Mouse (Mus musculus) heart, embryonic 15.5 days (tissue): ENCODE measurements at regions not wholly inside any gene's neighbourhood (a gene's known extent, or its start where the extent isn't known, plus 50 kb on each side); places are given as distances from the start of the nearest gene placed in this dataset.

Experiments
- ATAC-seq: fragments of 200-750 bp; cut with Nextera tagmentation; replicated peaks from 2 replicates; pipeline ENCODE4 v1.8.0; 2017; ENCODE audit warnings: low read depth, moderate TSS enrichment; ENCODE audit not compliant: insufficient number of reproducible peaks, insufficient read depth, low FRiP score
- H3K27ac ChIP-seq: fragments of 300-500 bp; sonication (generic); 2 replicates; pipeline ENCODE4 v1.5.1; 2015; ENCODE audit warnings: mild to moderate bottlenecking, inconsistent platforms
- H3K27me3 ChIP-seq: fragments of 300-500 bp; sonication (generic); 2 replicates; pipeline ENCODE4 v1.6.1; 2015; ENCODE audit warnings: inconsistent platforms
- H3K36me3 ChIP-seq: fragments of 300-500 bp; sonication (generic); 2 replicates; pipeline ENCODE4 v1.6.1; 2015; ENCODE audit warnings: mild to moderate bottlenecking, inconsistent platforms
- H3K4me1 ChIP-seq: fragments of 300-500 bp; sonication (generic); replicated peaks from 2 replicates; pipeline ENCODE4 v1.6.1; 2015; ENCODE audit warnings: inconsistent platforms
- H3K4me2 ChIP-seq: fragments of 300-500 bp; sonication (generic); 2 replicates; pipeline ENCODE4 v1.6.1; 2015; ENCODE audit warnings: inconsistent platforms, mild to moderate bottlenecking, moderate library complexity
- H3K4me3 ChIP-seq: fragments of 300-500 bp; sonication (generic); 2 replicates; pipeline ENCODE4 v1.5.1; 2015; ENCODE audit warnings: mild to moderate bottlenecking, inconsistent platforms
- H3K9ac ChIP-seq: fragments of 300-500 bp; sonication (generic); 2 replicates; pipeline ENCODE4 v1.6.1; 2015; ENCODE audit warnings: mild to moderate bottlenecking, inconsistent platforms
- H3K9me3 ChIP-seq: fragments of 300-500 bp; sonication (generic); replicated peaks from 2 replicates; pipeline ENCODE4 v1.6.1; 2016; ENCODE audit warnings: inconsistent platforms
- WGBS: fragments of 180-500 bp; shearing (Covaris S2); methylation state at CpG from one replicate; pipeline ENCODE4 v1.1.7; 2015; ENCODE audit warnings: mixed read lengths; 5-methylcytosine and 5-hydroxymethylcytosine counted together

DNA sequence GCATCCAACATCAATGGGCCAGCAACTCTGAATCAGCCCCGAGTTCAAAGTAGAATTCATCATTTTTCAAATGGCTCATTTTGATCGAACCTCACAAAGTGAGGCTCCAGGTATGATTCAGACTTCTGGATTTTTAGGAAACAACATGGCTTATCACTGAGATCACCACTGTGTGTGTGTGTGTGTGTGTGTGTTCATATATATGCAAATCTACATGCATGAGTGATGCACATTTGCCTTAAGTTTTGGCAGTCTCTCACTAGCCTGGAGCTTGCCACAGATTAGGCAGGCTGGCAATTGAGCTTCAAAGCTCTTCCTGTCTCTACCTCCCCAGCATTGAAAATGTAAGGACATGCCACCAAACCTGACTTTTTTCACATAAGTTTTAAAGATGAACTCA lies 195.1 kb upstream of the Mindy3 start:
- no peak overlapping the region for H3K4me2 ChIP-seq
- whole genome bisulfite sequencing: 81% methylated on average over 2 of the region's 2 CpGs
- H3K27me3 ChIP-seq: no peaks in the 10 kb centered on the region
- no peaks in the 10 kb centered on the region for H3K4me1 ChIP-seq
- no peaks in the 10 kb centered on the region for H3K36me3 ChIP-seq
- H3K4me3 ChIP-seq: no peak overlapping the region
- no peak for ATAC-seq
- H3K9me3 ChIP-seq: no peaks in the 10 kb centered on the region
- no peak overlapping the region for H3K27ac ChIP-seq
- no peak overlapping the region for H3K9ac ChIP-seq

DNA sequence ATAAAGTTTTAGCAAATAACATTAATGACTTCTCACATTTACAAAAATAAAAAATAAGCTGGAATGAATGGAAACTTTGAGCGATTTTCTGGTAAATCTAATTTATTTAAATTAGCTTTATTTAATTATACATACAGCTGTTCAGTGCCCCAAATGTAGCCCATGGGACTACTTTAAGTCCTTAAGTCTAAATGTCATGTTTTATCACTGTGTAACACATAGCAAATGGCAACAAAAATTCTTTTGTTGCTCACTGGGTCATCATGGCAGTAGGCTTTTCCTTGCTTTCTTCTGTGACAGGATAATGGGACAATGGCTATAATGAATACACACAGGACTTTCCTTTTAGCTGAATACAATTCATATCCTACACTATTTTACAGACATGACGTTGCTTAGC lies 194.6 kb upstream of the Mindy3 start:
- H3K36me3 ChIP-seq: no peaks in the 10 kb centered on the region

DNA sequence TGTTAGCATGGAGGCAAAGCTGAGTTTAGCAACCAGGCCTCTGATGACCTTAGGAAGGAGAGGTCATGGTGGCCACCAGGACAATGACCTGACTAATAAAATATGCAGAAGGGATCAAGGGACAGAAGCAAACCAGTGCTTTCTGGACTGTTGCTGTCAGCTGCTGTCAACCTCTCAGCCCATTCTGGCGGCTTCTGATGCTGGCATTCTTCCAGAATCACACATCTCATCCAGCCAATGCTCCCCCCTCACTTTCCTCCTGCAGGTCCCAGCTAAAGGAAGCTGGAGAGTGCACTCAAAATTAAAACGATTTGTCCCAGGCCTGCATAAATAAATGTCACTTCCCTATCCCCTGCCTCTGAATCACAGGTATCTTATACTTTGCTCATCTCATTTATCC lies 163.3 kb upstream of the Mindy3 start:
- 15% methylated on average over 2 of the region's 2 CpGs for WGBS
- Histone ChIP-seq H3K9ac (no peak overlapping the region), H3K4me3 (no peak overlapping the region), H3K36me3 (no peaks in the 10 kb centered on the region), H3K4me1 (peaks cover 6% of the 10 kb centered on the region; the same call in 1 of the 2 replicates), H3K27ac (no peak overlapping the region), H3K9me3 (no peaks in the 10 kb centered on the region), H3K27me3 (no peaks in the 10 kb centered on the region), H3K4me2 (no peak overlapping the region)
- 0 out of 2 replicates have a peak, but pooled peaks have one; percentile 47 for ATAC-seq

More for the DNA sequence above, 194.6 kb upstream of the Mindy3 start:
- H3K4me2 ChIP-seq: no peak overlapping the region
- H3K4me3 ChIP-seq: no peak overlapping the region
- H3K27me3 ChIP-seq: no peaks in the 10 kb centered on the region
- no peaks in the 10 kb centered on the region for H3K9me3 ChIP-seq
- 64% methylated on average over 2 of the region's 2 CpGs for WGBS
- no peaks in the 10 kb centered on the region for H3K4me1 ChIP-seq
- ATAC-seq: no peak
- no peak overlapping the region for H3K9ac ChIP-seq
- H3K27ac ChIP-seq: no peak overlapping the region

DNA sequence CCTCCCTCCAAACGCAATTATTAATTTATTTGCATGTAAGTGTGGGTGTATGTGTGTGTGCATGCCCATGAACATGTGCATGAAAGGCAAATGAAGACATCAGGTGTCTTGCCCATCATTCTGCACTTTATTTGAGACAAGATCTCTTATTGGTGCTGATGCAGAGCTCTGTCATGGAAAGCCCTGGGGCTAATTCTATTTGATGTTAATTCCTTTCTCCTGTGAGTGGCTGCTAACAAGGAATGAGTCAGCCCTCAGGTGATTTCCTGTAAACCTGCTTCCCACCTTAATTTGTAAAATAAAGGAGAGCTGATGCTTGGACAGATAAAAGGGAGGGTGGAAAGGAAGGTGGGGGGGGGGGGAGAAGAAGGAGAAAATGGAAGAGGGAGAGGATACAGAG lies 138.5 kb upstream of the Mindy3 start:
- Histone ChIP-seq H3K27ac (no peak overlapping the region), H3K4me1 (no peaks in the 10 kb centered on the region), H3K4me2 (no peak overlapping the region), H3K36me3 (no peaks in the 10 kb centered on the region), H3K9me3 (no peaks in the 10 kb centered on the region), H3K9ac (no peak overlapping the region), H3K27me3 (no peaks in the 10 kb centered on the region), H3K4me3 (no peak overlapping the region)
- ATAC-seq: no peak
- WGBS: 50% methylated on average over 1 of the region's 1 CpGs

DNA sequence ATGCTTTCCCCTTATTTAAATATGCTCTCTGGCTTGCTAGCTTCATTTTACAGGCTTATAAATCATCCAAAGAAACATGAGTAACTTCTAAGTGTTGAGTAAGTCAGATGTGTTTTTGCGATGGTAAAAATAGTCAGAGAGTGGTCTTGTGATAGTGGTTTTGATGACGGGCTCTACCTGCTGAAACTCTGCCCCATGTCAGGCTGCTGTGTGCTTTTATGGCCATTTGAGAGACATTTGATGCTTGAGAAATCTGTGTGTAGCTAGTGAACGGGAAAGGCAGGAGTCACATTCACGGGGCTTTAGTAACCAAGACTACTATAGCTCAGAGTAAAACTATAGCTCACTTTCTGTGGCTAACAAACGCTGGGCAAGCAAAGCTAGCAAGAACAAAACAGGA lies 103.1 kb upstream of the Mindy3 start:
- Histone ChIP-seq H3K9ac (no peak overlapping the region), H3K27ac (no peak overlapping the region), H3K4me1 (no peaks in the 10 kb centered on the region), H3K27me3 (no peaks in the 10 kb centered on the region), H3K4me2 (no peak overlapping the region), H3K9me3 (no peaks in the 10 kb centered on the region), H3K4me3 (no peak overlapping the region), H3K36me3 (no peaks in the 10 kb centered on the region)
- ATAC-seq: no peak
- 63% methylated on average over 5 of the region's 5 CpGs for WGBS

DNA sequence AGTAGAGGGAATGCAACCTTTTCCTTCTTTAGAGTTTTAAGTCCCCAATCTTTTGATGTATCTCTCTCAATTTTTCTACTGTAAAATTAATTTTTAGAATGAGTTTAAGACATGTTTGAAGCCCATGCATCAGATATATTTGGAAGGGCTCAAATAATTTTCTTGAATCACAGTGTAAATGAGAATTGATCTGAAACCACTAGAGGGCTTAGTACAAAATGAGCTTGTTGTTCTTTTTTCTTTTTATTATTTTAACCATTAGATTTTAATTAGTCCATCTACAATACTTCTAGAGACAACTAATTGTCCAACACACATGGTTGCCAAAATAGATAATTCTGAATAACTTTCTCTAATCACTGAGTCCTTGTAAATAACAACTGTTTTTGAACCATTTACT lies 102.5 kb upstream of the Mindy3 start:
- Histone ChIP-seq H3K27ac (no peak overlapping the region), H3K27me3 (no peaks in the 10 kb centered on the region), H3K4me3 (no peak overlapping the region), H3K4me2 (no peak overlapping the region), H3K36me3 (no peaks in the 10 kb centered on the region), H3K4me1 (no peaks in the 10 kb centered on the region), H3K9ac (no peak overlapping the region), H3K9me3 (no peaks in the 10 kb centered on the region)
- ATAC-seq: no peak

DNA sequence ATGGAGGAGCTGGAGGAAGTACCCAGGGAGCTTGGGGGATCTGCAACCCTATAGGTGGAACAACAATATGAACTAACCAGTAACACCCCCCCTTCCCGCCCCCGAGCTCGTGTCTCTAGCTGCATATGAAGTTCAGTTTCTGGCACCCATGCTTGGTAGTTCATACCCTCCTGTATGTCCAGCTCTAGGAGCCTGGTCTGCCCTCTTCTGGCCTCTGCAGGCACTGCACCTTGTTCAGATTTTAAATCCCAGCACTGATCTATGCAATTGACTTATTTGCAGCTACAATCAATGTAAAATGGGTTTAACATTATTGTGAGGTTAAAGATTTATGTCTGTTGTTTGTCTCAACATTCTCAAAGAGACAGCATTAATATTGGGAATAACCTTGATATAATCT lies 73.1 kb upstream of the Mindy3 start:
- H3K36me3 ChIP-seq: no peaks in the 10 kb centered on the region

DNA sequence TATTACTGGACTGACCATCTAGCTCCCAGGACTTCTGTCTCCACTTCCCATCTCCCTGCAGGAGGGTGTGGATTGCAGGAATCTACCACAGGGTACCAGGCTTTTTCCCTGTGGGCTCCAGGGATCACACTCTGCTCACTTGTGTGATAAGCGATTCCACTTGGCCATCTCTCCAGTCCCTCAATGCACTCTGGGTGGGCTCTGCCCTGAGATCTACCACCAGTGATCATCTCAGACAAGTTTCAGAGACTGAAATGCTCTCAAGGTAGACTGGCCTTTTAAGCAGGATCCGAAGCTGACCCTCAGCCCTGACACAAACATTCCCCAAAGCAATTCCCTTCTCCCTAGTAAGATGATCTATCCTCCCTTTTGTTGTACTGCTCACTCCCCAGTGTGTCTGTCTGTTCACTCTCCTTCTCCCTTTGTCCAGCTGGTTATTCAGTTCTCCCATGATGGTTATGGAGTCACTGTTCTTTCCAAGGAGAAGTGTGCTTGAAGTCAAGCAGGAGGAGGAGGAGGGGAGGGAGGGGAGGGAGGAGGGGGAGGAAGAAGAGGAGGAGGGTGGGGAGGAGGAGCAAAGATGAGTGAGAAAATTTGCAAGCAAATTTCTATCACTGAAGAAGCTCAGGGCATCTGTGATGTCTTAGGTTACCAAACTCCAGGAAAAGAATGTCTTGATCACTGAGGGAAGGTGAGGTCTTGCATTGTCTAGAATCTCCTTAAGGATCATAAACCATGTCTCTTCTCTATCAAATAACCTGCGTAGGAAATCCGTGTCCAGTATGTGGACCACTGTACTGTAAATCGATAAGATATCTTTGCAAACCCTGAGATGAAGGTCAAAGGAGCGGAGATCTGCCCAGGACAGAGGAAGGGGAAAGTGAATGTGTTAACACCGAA lies 50.4 kb upstream of the Mindy3 start:
- ATAC-seq: no peak
- no peak overlapping the region for H3K4me2 ChIP-seq
- no peak overlapping the region for H3K4me3 ChIP-seq
- no peaks in the 10 kb centered on the region for H3K4me1 ChIP-seq
- H3K36me3 ChIP-seq: no peaks in the 10 kb centered on the region
- no peak overlapping the region for H3K27ac ChIP-seq
- WGBS: 76% methylated on average over 7 of the region's 7 CpGs
- no peaks in the 10 kb centered on the region for H3K27me3 ChIP-seq
- H3K9ac ChIP-seq: no peak overlapping the region
- no peaks in the 10 kb centered on the region for H3K9me3 ChIP-seq

More for the DNA sequence above, 73.1 kb upstream of the Mindy3 start:
- Histone ChIP-seq H3K9me3 (no peaks in the 10 kb centered on the region), H3K4me3 (no peak overlapping the region), H3K27me3 (no peaks in the 10 kb centered on the region), H3K4me2 (no peak overlapping the region), H3K9ac (no peak overlapping the region), H3K4me1 (no peaks in the 10 kb centered on the region), H3K27ac (no peak overlapping the region)
- WGBS: 82% methylated on average over 3 of the region's 3 CpGs
- ATAC-seq: no peak
